Mouse (Mus musculus) cerebellum, postnatal 25 days (tissue): ENCODE data around the gene Clasrp.

Experiments used
- DNase-seq, 2 experiments: peaks; one replicate each; pipeline ENCODE4 v3.0.0; 2021; ENCODE audit warnings: mixed read lengths in 2 of 2

The Clasrp gene

DNA sequence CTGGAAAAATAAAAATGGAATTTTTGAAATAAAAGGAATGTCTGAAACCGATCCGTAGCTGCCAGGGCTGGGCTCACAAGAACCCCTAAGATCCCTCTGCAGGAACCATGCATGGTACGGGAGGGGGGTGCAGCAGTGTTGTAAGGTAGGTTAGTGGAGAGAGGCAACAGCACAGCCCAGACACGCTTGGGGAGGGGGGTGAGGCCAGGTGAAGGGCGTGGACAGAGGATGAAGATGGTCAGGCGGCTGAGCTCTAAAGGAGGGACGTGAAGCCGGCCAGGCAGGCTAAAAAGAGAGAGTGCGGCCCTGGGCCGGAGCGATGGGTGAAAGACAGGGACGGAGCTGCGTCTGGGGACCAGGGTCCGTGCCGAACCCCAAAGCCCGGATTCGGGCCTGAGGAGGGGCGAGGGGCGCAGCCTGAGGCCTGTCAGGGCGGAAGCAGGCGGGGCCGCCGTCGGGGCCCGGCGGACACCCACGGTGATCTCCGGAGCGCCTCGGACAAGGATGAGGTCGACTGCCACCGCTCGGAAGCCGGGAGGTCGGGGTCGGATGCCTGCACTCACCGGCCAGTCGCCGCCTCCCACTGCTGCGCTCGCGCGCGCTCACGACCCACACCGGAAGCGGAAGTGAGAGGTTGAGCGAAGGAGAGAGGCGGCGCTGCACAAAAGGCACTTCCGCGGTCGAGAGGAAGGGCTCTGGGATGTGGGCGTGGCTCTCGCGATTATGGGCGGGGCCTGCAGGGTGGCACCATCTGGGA is at the start of gene Clasrp:
TSS of gene Clasrp (minus strand) at position 638 of the 757 bp plus-strand sequence.
- peak; percentile 94 to 98 for DNase-seq

DNA sequence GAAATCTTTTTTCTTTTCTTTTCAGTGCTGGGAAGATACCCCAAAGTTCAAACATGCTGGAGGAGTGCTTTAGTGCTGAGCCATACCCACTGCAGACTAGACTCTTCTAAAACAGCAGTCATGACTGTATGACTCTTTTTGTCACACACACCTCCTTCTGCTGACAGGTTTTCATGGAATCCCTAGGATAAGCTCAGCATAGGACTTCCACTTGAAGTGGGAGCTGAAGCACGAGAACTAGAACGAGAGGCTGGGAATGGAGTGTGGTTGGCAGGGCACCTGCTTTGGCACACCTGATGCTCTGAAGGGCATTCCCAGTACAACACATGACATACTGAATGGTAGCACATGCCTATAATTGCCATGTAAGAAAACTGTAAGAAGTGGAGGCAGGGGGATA is 48.3 kb upstream of the Clasrp start:
- no peak for DNase-seq

DNA sequence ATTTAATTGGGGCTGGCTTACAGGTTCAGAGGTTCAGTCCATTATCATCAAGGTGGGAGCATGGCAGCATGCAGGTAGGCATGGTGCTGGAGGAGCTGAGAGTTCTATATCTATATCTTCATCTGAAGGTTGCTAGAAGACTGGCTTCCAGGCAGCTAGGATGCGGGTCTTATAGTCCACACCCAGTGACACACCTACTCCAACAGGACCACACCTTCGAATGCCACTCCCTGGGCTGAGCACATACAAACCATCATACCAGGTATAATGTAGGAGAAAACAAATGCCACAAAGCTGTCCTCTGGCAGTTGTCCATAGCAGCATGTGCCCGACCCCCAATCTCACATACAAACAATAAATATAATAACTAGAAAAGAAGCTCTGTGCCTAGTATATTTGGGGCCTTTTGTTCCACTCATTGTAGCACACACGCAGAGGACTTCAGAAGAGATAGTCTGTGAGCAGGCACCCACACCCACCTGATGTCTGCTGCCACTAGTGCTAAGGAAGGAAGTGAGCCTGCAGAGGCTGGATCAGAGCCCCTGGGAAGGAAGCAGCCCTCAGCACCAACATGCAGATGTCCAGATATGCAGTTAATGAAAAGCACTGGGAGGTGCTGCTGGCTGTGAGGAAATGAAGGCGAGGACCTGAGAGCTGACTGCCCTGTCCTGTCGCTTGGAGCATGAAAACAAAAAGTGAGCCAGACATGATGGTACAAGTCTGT is 46.9 kb upstream of the Clasrp start:
- no peak for DNase-seq

DNA sequence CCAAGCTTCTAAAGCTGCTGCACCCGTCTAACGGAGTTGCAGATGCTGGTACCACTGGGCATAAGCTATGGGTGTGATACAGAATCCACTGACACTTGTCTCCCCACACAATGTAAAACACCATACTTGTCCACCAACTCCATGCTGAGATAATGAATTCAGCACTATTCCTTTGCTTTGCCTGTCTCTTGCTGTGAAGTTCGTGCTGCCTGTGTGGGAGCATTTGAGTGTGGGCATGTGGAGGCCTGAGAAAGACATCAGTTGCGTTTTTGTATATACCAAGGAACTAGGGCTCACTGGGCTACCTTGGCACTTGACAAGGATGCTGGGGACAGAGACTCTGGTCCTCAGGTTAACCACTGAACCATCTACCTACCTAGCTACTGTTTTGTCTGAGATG is 36.9 kb upstream of the Clasrp start:
- DNase-seq, result no peak

DNA sequence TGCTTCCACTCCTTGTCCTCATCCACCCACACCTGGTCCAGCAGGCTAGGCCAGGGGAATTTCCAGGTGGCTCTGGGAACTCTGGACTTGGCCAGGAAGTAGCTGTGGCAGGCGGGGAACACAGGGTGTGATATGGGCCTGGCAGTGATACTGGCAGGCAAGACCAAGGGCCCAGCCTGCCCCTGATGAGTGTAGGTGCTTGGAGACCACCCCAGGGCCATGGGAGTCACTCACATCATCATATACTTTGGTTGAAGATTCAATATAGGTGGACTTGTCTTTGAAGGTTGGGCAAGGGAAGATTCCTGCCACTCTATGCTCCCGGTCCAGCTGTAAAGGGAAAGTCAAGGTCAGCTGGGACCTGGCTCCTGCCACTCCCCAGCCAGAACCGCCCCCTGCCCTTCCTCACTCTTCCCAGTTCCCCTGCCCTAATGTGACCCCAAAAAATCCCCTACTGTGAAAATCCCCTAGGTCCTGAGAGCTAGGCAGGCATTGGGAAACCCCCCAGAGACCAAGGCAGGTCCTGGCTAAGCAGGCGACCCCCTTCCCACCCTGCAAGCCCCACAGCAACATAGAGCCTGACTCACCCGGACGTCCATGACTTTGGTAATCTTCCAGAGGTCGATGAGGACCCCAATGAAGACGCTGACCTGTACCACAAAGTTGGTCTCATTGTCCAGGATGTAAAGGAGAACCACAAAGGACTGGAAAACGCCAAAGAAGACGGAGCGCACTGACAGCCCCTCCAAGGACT is 31.0 kb upstream of the Clasrp start:
- no peak for DNase-seq

DNA sequence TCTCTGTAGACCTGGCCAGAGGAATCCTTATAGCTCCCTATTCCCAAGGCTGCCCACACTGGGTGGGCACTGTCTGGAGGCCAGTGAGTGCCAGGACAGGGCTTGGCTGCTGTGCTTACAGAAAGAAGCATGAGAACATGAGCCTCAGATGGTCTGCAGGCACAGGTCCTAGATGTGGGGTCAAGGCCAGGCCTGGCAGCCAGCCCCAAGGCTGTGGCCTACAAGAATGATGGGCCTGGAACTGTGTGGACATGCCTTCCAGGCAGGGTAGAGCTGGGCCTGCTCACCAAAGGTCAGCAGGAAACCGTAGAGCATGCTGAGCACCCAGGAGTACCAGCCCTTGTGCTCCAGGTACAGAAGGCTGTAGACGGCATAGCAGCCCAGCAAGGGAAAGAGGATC is 30.3 kb upstream of the Clasrp start:
- DNase-seq, result no peak

DNA sequence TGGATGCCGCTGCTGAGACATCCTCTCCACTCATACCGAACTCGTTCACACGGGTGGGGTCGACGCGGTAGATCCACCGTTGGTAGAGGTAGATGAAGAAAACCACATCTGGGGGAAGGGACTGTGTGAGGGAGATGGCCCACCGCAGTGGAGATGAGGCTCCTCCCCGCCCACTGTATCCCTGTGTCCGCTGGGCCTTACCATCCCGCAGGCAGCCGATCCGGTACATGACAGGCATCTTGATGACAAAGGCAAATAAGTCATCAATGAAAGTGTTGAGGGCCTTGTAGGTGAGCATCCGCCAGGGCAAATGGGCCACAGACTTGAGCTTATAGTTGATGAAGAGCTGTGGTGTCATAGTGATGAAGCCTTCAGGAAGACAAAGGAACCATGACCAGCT is 29.6 kb upstream of the Clasrp start:
- DNase-seq, result no peak

DNA sequence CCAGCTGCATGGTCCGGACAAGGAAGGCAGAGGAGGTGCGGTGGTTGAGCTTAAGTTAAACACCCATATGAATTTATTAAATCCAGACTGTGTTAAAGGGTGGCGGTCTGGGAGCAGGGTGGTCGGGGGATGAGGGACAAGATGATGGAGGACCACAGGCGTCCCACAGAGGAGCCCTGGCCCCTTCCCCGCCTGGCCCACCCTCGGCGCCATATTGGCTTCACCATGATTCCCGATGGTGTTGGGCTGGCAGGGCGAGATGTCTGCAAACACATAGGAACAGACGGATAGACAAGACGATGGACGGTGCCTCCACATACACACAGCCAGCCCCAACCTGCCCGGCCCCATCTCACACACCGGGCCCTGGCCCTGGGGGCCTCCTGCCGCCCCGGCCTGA is 28.9 kb upstream of the Clasrp start:
- DNase-seq, result no peak

DNA sequence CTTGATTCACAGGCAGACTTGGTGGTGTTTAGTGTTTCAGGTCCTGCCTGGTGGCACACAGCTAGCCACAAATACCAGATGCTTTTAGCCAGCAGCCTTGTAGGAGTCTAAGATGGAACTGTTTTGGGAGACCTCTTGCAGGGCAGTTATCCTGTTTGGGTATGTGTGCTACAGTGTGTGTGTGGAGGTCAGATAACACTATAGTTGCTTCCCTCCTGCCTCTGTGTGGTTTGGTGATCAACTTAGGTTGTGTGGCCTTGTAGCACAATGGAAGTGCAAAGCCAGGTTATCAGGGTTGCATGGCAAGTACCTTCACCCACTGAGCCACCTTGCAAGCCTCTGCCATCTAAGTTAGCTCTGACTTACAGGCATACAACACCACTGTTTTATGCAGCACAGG is 28.4 kb upstream of the Clasrp start:
- DNase-seq, result no peak

DNA sequence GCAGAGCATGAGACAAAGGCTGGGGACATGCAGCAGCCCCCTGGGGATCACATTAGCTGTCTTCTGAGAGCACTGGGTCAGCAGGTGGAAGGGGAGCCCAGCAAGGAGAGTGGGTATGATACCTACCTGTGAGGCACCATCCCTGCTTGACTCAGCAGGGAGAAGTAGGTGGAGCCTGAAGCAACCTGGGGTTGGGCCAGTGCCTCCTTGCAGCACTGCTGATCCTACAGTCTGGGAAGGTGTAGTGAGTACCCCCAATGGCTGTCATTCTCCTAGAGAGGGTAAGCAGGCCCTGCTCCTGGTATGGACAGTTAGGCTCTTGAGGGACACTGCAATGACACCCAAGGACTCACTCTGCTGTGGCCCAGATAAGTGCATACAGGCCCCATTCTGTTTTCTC is 28.0 kb upstream of the Clasrp start:
- no peak for DNase-seq

DNA sequence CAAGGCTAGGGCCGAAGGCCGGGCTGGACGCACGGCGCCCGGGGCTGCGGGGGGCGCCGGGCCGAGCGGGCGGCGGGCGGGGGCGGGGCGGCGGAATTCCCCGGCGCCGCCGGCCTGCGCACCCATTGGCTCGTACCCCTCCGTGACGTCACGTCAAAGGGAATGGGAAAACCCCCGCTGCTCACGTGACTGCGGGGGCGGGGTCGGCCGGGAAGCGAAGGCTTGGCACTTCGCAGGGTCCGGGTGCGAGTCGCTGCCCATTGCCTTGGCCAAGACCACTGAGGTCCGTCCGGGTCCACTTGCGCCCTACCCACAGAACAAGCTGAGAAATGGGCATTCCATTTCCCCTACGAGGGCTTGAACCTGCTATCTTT is 25.1 kb upstream of the Clasrp start, which contains the start of gene Relb:
TSS of gene Relb (minus strand) at position 78 of the 374 bp plus-strand sequence.
- DNase-seq, result peak; percentile 88 to 96

DNA sequence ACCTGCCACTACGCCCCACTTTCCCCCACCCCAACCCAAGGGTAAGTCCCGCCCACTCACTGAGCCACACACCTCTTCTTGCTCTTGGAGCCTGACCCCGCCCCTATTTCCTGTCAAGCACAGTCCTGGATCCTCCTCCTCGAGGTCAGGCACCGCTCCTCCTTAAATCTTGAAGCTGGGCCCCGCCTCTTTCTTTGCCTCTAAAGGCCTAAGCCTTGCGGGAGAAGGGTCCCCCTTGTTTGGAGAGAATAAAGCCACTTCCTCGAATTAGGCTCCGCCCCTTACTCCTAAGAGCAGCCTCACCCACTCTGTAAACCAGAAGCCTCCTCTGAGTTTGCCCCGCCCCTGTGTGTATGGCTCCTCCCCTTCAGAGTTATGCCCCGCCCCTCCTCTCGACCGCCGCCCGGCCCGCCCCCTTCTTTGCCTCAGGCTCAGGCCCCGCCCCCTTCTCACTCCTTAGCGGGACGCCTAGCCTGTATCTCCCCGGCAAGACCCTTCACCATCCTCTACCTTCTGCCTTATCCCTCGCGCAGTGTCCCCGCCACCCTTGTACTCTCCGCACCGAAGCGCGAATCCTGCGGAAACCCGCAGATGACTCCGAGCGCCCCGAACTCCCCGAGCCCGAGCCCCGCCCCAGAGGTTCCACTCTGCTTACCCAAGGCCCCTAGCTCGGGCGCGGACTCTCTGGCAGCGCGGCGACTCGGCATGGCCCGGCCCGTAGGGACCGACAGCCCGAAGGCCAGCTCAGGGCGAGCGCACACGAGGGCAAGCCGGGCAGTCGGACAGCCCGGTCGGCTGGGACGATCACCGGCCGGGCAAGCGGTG is 24.5 kb upstream of the Clasrp start:
- peak; percentile 79 to 88 for DNase-seq

DNA sequence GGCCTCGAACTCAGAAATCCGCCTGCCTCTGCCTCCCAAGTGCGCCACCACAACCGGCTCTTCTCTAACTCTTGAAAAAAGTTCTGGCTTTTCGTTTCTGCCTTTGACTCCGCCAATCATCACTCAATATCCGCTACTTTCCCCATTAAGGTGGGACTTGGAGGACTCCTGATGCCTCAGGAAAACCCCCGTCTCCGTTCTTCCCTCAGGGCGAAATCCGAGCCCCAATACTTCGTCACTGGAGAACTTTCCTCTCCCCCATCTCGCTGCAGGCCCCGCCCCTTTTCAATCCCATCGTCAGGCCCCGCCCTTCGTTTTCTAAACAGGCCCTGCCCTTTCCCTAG is 23.9 kb upstream of the Clasrp start:
- DNase-seq, result no peak

DNA sequence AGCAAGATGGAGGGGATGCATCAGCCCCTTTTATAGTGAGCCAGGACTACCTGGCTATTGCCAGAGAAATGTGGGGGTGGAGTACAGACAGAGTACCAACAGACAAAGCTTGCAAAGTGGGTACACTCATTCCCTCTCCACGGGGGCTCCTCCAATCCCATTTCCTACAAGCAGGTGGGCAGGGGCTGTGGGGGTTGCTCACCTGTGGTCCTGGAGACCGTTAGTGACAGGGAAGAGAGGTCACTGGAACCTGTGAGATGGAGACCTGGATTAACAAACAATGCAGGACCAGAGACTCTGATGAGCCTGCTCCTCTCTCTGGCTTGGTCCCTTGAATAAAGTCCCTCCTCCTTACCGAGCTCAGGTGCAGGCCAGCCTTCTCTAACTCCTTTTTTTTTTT is 23.4 kb upstream of the Clasrp start:
- DNase-seq, result no peak

DNA sequence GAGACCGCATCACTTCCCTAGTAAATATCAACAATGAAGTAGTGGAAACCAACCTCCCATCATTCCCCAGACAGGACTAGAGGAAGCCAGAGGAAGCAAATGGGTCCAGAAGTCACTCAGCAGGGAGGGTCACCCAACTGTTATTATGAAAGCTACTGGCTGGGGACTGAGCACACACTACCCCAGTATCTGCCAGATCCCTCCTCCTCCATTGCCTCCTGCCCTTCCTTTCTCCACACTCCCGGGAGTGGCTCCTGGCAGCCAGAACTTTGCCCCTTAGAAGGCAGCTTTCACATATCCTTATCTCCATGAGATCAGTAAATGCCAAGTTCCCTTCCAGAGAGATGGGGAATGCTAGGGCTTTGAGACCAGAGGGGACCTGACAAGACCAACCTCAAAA is 19.1 kb upstream of the Clasrp start:
- no peak for DNase-seq

DNA sequence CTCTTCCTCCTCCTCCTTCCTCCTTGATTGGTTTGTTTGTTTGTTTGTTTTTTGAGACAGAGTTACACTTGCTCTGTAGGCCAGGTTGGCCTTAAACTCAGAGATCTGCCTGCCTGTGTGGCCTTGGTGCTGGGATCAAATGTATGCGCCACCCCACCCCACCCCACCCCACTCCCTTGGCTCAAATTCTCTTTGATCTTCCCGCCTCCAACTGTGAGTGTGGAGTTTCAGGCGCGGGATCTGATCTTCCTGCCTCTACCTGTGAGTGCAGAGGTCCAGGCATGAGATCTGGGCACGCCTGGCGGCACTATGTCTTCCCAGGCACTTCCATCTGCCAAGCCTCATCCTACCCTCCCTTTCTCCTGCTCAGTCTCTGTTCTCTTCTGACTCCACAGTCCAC is 18.0 kb upstream of the Clasrp start:
- no peak for DNase-seq

DNA sequence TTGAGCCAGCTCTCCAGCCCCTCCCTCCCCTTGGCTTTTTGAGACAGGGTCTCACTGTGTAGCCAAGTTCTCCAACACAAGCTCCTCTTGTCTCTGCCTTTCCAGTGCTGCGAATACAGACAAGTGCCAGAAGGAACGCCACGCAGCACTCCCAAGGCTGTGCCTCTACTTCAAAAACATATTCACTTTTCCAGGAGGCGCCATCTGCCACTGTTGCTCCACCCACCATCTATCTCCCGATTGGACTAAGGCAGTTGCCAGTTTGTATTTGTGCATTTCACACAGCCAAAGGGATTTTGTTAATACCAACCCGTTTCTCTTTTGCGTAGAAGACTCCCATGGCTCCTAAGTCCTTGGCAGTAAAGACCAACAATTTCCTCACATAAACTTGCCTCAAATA is 16.5 kb upstream of the Clasrp start:
- no peak for DNase-seq

DNA sequence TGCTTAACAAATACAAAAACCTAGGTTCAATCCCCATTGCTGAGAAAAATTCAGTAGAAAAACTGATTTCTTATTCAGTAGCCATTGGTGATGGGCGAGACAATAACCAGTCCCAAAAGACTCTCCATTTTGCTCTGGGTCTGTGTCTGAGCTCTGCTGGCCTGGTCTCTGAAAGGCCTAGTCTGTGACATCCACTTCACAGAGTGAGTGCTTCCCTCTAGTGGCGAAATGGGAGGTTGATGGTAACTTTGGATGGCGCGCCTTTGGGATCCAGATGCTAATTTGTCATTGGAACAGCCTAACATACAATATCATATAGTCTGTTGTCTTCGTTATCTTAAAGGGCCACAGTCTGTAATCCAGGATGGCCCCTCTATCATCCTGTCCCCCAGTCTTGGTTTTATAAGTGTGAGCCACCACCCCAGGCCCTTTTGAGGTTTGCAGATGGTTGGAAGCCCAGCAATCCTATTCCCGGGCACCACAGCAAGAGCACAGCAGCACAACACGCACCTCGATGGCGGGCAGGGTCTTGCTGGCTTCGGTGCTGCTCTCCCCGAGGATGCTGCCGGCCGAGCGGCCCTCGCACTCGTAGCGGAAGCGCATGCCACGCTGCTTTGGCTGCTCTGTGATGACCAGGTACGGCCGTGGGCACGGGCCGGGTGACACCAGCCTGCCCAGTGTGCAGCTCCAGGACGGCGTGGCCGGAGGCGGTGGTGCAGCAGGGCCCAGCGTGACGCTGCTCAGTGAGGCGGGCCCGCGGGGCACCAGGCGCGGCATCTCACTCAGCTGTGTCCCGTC is 14.9 kb upstream of the Clasrp start:
- peak; percentile 71 to 83 for DNase-seq

DNA sequence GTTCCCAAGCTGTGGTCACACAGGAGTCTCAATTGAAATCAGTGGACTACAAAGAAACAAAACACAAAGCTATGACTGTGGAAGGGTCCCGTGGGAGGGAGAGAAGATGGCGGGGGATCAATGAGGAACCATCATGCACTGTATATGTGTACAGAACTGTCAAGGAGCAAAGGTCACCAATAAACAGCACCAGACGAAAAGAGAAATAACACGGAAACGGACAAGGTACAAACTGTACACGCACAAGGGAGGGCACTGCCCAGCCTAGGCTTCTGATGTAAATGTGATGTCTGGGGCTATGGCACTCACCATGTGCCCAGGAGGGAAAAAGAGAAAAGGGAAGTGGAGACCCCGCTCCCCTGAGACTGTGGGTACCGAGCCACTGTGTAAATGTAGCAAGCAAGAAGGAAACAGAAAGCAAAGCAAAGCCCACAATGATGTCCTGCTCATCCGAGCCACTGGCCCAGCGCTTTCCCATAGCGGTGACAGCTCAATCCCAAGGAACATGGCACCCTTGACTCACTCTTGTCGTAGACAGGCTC is 10.8 kb upstream of the Clasrp start:
- no peak for DNase-seq

DNA sequence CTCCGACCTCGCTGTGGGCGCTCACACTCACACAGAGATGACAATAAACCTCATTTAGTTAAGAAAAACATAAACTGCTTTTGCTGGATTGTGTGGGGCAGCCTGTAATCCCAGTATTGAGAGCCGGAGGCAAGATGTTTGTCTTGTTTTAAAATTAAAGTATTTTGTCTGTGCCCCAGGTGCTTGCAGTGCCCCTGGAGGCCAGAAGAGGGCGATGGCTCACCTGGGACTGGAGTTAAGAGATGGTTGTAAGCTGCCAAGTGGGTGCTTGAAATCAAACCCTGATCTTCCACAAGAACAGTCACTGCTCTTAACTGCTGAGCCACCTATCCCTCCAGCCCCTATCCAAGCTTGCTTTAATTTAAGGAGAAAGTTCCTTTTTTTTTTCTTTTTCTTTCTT is 6.7 kb upstream of the Clasrp start:
- DNase-seq, result no peak

DNA sequence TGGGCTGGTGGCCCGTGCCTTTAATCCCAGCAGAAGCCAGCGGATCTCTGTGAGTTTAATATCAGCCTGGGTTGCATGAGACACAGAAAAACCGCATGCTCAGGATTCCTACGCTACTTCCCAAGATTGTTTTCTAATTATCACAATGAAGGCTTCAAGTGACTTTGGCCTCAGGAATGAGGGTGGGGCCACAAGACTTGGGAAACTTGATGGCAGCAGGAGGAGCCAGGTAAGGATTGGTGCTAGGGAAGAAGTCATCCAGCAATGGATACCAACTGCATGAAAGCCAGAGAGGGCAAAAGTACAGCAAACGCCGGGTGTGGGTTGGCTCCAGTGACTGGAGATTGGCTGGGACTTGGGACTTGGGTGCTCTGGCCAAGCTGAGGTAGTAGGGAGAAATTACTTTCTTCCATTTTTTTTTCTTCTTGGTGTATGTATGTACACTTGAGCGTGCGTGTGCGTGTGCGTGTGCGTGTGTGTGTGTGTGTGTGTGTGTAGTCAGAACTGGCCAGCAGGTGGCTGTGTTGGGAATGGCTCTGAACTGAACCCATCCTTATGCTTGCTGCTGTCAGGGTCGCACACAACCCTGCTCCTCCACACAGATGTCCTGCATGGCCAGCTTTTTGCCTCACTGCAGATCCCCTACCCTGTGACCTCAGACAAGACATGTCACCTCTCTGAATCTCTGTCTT is 5.5 kb upstream of the Clasrp start:
- DNase-seq, result no peak
